Mouse (Mus musculus): ENCODE results near the gene Lsm14a.
A peak's percentile ranks its signal among the peaks of the same experiment; 100 is the strongest.

Gene Lsm14a

GRCm38 (mm10) chr7:34393215-34393614, at the start of gene Lsm14a:
Lsm14a (minus strand) TSS chr7:34393315.
- DNase-seq (ENCODE audit: low spot score), result no peak

- DNase-seq (ENCODE audit: low spot score), result no peak
These were observed 45.8 kb upstream of the Lsm14a start for GRCm38 (mm10) chr7:34438903-34439302.

GRCm38 (mm10) chr7:34433597-34433996, 40.5 kb upstream of the Lsm14a start:
- no peak for DNase-seq (ENCODE audit: low spot score)

- DNase-seq (ENCODE audit: low spot score), result no peak
These were observed 28.1 kb upstream of the Lsm14a start for GRCm38 (mm10) chr7:34421201-34421600.

- DNase-seq (ENCODE audit: low spot score), result no peak
These were observed 14.4 kb upstream of the Lsm14a start for GRCm38 (mm10) chr7:34407492-34407891.

- DNase-seq (ENCODE audit: low spot score), result no peak
These were observed 10.8 kb upstream of the Lsm14a start for GRCm38 (mm10) chr7:34403876-34404275.

GRCm38 (mm10) chr7:34400070-34400469, 7.0 kb upstream of the Lsm14a start:
- no peak for DNase-seq (ENCODE audit: low spot score)

GRCm38 (mm10) chr7:34398831-34399230, 5.7 kb upstream of the Lsm14a start:
- no peak for DNase-seq (ENCODE audit: low spot score)

GRCm38 (mm10) chr7:34396791-34397190, 3.7 kb upstream of the Lsm14a start:
- DNase-seq (ENCODE audit: low spot score), result no peak

GRCm38 (mm10) chr7:34395761-34396160, 2.6 kb upstream of the Lsm14a start:
- no peak for DNase-seq (ENCODE audit: low spot score)

- no peak for DNase-seq (ENCODE audit: low spot score)
These were observed 1.5 kb upstream of the Lsm14a start for GRCm38 (mm10) chr7:34394636-34395035.

GRCm38 (mm10) chr7:34394091-34394490, 976 bp upstream of the Lsm14a start:
- DNase-seq (ENCODE audit: low spot score), result no peak

- no peak for DNase-seq (ENCODE audit: low spot score)
These were observed 780 bp downstream of the Lsm14a start for GRCm38 (mm10) chr7:34392335-34392734.

GRCm38 (mm10) chr7:34391711-34392110, 1.4 kb downstream of the Lsm14a start:
- DNase-seq (ENCODE audit: low spot score), result no peak

- no peak for DNase-seq (ENCODE audit: low spot score)
These were observed 2.3 kb downstream of the Lsm14a start for GRCm38 (mm10) chr7:34390834-34391155.

GRCm38 (mm10) chr7:34390111-34390833, 2.8 kb downstream of the Lsm14a start:
- no peak for DNase-seq (ENCODE audit: low spot score)

- peak; percentile 90 for DNase-seq (ENCODE audit: low spot score)
These were observed 3.6 kb downstream of the Lsm14a start for GRCm38 (mm10) chr7:34389277-34390085.

- peak; percentile 67 for DNase-seq (ENCODE audit: low spot score)
These were observed 4.5 kb downstream of the Lsm14a start for GRCm38 (mm10) chr7:34388445-34389276.

GRCm38 (mm10) chr7:34387784-34388444, 5.2 kb downstream of the Lsm14a start:
- no peak for DNase-seq (ENCODE audit: low spot score)

GRCm38 (mm10) chr7:34382803-34383202, 10.3 kb downstream of the Lsm14a start:
- DNase-seq (ENCODE audit: low spot score), result no peak

GRCm38 (mm10) chr7:34381733-34382132, 11.4 kb downstream of the Lsm14a start:
- no peak for DNase-seq (ENCODE audit: low spot score)

- no peak for DNase-seq (ENCODE audit: low spot score)
These were observed 12.8 kb downstream of the Lsm14a start for GRCm38 (mm10) chr7:34380311-34380710.
